Mouse (Mus musculus) megakaryocyte, adult 5-6 weeks (primary cell): Measurements from ENCODE around the gene Rcvrn. TPM values are rescaled to one million over a fixed set of nuclear protein-coding genes. Genes with fewer than 3 reads are reported as not detected.

Experiments
- ATAC-seq: 2 replicates; pipeline ENCODE4 v1.8.0; 2016; ENCODE audit warnings: mild to moderate bottlenecking, inconsistent platforms; ENCODE audit not compliant: poor library complexity, severe bottlenecking
- total RNA-seq, 2 experiments: library from RNA; stranded (forward) in 1 of 2; stranded (reverse) in 1 of 2; fragments of 153-499, 151-499 nt in 1 of 2; fragments of 221-1000, 200-1000 nt in 1 of 2; gene quantifications; 2 replicates each; pipeline versions ENCODE4 v1.2.3 to v1.2.4; 2015 to 2017

Rcvrn gene
- total RNA-seq, 2 experiments from 2014 or later: not detected

DNA sequence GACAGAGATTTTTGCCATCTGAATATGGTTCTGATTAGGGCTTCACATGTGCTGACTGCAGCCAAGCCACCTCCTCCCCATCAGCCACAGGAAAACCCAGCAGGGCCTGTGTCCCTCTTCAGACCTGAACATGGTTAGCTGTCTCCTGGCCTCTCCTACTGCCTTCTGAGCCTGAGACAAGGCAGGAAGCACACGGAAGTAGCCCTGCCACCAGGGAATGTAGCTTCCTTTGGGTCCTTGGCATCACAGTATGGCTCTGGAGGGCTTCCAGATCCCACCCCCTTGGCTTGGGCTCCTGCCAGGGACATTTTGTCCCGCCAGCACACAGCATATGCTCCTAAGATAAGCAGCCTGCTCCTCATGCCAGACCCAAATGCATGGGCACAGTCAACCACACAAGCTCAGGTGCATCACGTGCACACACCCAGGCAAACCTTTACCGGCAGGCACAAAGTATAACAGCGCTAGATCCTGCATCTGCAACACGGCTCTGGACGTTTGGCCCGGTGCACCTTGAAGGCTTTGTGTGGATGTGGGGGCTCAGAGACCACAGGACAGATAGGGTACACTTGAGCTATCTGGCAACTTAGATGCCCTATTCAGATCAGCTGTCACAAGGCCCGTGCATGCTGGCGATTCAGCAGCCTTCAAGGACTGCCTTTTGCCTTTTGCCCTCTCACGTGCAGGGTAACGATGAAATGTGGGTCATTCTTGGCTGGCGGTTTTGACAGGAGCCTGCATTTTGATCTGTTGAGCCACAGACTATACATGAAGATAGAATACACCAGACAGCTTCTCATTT is 27.4 kb upstream of the Rcvrn start:
- no peak for ATAC-seq

DNA sequence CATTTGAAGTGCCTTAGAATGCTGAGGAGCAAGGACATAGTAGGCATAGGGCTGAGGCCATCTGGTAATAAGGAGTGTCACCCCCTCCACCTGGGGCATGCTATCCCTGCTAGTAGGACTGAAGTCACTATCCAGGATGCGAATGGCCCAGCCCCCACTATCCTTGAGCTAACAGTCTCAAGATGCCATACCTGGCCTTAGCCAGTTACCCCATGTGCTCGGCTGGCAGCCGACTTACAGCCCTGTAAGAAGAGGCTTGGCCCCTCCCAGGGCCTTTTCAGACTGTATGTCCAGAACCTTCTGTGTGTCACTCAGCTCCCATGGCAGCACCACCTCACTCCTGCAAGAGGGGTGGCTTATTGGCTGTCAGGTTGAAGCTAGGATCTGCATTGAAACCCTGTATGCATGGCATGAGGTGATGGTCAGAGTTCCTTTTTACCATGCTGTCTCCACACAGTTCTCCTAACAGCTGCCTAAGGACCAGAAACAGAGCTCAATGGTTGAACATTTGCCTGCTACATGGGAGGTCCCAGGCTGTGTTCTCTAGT is 26.6 kb upstream of the Rcvrn start:
- ATAC-seq: no peak

DNA sequence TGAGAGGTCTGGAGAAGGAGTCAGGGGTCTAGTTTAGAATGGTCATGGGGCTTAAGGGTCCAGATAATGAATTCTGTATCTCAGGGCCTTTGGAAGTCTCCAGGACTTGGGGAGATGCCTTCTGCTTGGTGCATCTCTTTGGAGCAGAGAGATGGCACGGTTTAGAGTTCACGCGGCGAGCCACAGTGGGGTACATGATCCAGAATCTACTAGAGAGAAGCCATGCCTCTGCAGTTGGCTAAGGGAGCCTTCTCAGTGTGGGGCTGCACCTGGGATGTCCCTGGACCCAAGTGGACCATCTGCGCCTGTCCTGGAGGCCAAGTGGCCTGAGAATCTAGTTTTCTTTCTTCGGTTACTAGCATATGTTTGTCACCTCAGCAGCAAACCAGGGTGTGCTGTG is 25.1 kb upstream of the Rcvrn start:
- no peak for ATAC-seq

GRCm38 (mm10) chr11:67672140-67672539 is 23.0 kb upstream of the Rcvrn start:
- ATAC-seq: no peak

DNA sequence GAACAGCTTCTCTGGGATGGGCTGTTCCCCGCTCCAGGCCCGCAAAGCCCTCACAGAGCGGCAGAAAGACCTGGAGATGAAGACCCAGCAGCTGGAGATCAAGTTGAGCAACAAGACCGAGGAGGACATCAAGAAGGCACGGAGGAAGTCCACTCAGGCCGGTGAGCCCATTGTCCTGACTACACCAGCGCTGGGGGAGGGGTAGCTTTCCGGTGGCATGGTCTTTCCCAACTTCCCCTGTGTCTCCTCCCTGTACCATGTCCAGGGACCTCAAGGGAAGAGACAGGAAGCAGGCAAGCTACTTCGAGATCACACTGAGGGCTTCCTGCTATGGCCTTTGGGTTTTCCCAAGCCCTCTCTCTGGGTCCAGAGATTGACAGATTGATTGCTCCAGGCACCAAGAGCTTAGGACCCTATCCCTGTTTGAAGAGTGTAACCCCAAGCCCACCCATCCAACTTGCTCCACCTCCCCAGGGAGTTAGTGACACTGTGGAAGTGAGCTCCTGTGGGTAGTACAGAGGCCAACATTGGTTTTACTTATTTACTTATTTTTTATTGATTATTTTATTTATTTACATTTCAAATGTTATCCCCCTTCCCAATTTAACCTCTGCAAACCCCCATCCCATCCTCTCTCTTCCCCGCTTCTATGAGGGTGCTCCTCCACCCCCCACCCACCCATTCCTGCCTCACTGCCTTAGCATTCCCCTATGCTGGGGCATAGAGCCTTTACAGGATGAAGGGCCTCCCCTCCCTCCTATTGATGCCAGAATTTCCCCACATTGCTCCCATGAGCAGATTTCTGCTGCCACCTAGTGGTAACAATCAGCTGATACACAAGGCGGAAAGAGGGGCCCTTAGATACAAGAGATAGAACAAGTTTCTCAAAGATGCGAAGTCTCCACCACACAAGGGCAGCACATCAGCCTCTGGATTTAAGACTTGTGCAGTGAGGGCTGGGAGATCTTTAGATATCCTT is 19.3 kb upstream of the Rcvrn start:
- ATAC-seq: peak; percentile 79

DNA sequence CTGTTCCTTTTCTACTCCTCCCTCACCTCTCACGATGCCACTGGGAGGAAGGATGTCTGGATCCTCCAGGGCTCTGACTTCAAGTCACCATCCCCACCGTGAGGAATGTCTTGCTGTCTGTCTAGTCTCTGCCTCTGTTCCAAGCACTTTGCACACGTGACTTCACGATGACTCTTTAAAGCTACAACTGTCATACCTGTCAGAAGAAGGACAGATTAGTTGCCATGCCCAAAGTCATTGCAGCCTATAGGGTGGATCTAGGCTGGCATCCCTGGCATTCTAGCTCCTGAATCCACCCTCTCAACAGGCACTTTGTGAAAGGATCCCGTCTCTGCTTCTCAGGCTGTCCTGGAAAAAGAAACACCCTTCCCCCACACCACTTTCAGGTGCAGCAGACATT is 15.8 kb upstream of the Rcvrn start:
- no peak for ATAC-seq

GRCm38 (mm10) chr11:67679930-67680329 is 15.2 kb upstream of the Rcvrn start:
- ATAC-seq: no peak

DNA sequence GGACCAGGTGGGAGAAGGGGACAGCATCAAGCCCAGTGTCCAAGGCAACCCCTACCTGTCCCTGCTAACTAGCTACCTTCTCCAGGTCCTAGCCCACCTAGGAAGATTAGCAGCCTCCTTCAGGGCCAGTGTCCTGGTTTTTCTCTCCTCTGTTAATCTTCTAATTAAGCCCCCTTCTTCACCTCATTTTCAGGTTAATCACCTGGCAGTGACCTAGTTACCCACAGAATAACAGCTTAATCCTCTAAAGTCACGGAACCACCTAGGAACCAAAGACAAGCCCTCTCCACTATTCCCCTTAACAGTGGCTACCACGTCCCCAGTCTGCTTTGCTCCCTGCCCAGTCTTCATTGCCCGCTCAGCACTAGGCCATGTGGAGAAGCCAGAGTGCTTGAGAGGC is 13.3 kb upstream of the Rcvrn start:
- no peak for ATAC-seq

DNA sequence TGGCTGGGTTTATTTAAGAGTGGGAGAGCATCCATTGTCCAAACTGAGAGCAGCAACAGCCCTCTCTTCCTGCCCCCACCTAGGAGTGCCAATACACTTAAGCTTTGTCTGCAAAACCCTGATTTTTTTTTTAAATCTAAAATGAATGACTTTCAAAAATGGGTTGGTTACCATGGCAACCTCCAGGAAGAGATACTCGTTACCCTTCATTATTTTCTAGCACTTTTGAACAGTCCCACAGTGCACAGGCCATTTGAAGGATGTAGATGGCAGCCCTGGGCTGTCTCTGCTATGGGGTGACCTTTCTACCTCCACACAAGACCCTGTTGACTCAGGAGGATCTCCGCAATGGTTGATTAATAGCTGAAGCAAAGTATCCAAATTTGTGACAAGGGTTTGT is 9.0 kb upstream of the Rcvrn start:
- ATAC-seq: no peak

DNA sequence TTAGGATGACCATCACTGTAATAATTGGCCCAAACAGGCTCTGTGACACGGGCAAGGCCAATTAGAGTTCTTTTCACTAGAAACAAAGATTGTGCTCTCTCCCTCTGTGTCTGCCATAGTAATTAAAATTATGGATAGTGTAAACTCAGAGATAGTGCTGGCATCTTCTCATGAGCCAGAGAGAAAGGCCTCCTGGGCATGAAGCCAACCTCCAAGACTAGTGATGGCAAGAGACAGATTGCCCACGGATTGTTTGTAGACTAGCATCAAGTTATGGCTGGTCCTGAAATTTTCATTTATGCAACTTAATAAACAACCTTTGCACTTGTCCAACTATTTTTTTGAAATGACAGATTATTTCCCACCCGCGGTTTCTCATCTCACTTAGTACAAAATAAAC is 17.9 kb downstream of the Rcvrn start:
- no peak for ATAC-seq

GRCm38 (mm10) chr11:67715382-67715781 is 20.3 kb downstream of the Rcvrn start:
- ATAC-seq: no peak

GRCm38 (mm10) chr11:67721485-67721884 is 26.4 kb downstream of the Rcvrn start:
- no peak for ATAC-seq

- no peak for ATAC-seq
Observed at GRCm38 (mm10) chr11:67722399-67723156, 27.5 kb downstream of the Rcvrn start.

DNA sequence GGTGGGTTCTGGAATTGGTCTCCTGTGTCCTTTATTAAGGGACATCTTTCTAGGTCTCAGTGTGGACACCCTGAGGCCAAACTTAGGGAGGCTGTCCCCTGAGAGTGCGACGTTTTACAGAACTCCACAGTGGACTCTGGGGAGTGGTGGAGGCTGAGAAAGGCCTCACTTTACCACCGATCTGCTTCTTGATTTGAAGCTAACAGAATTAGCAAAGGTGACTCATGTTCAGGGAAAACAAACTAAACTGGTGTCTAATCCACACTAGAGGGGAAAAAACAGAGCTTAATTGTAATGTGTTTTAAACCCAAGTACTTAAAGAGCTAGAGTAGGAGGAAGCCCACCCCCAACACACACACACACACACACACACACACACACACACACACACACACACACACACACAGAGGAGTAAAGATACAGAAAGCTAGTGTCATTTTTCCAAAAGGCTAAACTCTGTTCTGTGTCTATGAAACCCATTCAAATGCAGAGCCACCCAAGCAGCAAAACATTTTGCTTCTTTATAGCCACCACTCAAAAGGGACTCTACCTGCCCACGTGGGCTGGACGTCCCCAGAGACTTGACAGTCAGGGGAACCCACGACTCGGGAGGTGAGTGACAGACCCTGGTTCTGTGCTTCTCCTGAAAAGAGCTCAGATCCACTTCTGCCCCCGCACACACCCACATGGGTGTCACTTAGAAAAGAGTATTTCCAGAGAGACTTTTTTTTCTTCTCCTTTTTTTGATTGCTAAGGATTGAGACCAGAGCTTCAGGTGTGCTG is 28.3 kb downstream of the Rcvrn start:
- no peak for ATAC-seq

GRCm38 (mm10) chr11:67727095-67727494 is 32.0 kb downstream of the Rcvrn start:
- no peak for ATAC-seq

- no peak for ATAC-seq
Observed at GRCm38 (mm10) chr11:67728726-67729125, 33.6 kb downstream of the Rcvrn start.

DNA sequence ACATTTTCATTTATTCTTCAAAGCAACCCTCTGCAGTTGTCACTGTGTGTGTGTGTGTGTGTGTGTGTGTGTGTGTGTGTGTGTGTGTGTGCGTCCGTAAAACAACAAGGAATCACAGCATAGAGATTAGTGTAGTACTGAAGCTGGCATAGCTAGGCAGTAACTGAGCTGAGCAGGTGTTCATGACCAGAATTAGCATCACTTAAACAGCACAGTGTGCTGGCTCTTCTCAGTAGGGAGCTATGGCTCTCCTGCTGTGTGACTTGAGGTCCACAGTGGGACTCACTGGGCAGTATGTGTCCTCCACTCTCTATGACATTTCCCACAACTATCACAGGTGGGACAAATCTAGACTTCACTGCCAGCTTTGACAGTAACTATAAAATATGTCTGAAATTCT is 35.9 kb downstream of the Rcvrn start:
- no peak for ATAC-seq

- ATAC-seq: no peak
Observed at GRCm38 (mm10) chr11:67733726-67734125, 38.6 kb downstream of the Rcvrn start.

GRCm38 (mm10) chr11:67734597-67734996 is 39.5 kb downstream of the Rcvrn start:
- no peak for ATAC-seq

DNA sequence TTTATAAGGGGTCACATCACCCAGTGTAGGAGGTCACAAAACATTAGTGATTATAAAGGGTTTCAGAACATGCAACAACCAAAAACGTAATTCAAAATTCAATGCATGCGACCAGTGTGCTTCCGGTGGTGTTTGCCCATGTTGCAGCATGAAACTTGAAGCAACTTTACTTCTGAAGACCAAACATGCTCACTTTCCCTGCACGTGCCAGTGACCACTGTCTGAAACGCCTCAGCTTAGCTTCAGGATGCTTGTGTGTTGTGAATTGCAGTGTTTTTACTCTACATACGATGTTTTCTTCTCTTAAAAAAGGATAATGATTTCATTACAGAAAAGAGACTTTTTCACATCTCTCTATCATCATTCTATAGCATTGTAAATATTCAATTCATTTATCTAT is 43.2 kb downstream of the Rcvrn start:
- ATAC-seq: no peak
